Mouse (Mus musculus): Measurements from ENCODE around the gene Elf1. TPM values are rescaled to one million over a fixed set of nuclear protein-coding genes. Genes with fewer than 3 reads are reported as not detected.
A peak's percentile ranks its signal among the peaks of the same experiment; 100 is the strongest.

Elf1 gene
- polyA plus RNA-seq, 1 experiment from 2014 or later, result 4.1 TPM

DNA sequence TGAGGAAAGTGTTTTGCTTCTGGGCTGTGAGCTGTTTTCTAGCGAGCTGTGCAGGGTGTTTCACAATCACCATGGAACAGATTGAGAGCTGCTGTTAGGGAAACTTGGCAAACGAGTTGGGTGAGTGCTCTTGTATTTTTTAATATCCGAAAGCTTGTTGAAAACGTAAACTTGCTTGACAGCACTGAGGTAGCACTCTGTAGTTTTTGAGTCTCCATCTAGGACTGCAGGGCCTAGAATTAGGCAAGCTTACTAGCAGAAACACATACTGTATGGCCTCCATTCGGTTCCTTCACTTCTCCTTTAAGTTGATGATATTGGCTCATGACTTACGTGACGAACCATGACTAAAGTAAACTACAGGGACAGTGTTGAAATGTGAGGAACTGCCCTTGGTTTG is 68.3 kb downstream of the Elf1 start:
- WGBS, result 90% methylated on average over 7 of the region's 7 CpGs
- Histone ChIP-seq H3K4me3 (replicated peaks) (no peak overlapping the region), H3K27me3 (no peaks in the 10 kb centered on the region), H3K4me1 (replicated peaks) (no peaks in the 10 kb centered on the region), H3K9me3 (no peaks in the 10 kb centered on the region), H3K27ac (no peak overlapping the region), H3K9ac (replicated peaks) (no peak overlapping the region), H3K4me2 (replicated peaks) (no peak overlapping the region), H3K36me3 (no peaks in the 10 kb centered on the region)
- no peak for ATAC-seq

DNA sequence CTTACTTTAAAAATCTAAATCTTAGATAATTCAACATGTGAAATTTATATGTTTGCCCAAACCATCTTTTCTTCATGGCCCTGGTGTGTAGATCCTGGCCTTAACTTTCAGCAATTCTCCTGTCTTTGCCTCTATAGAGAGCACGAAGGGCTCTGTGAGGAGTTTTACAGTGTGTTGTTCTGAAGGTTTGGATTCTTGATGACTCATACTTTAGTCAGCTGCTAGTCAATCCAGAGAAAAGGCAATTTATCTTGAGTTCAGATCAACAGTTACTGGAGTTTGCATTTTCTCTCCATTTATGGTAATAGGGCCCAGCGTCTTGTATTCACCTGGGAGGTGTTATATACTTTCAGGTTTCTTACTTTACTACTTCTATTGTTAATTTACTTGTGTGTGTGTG is 70.9 kb downstream of the Elf1 start:
- no peak for ATAC-seq
- Histone ChIP-seq H3K27me3 (no peaks in the 10 kb centered on the region), H3K4me2 (replicated peaks) (no peak overlapping the region), H3K4me3 (replicated peaks) (no peak overlapping the region), H3K9me3 (no peaks in the 10 kb centered on the region), H3K9ac (replicated peaks) (no peak overlapping the region), H3K36me3 (no peaks in the 10 kb centered on the region), H3K27ac (no peak overlapping the region), H3K4me1 (replicated peaks) (no peaks in the 10 kb centered on the region)
- WGBS, result 94% methylated on average over 2 of the region's 2 CpGs

DNA sequence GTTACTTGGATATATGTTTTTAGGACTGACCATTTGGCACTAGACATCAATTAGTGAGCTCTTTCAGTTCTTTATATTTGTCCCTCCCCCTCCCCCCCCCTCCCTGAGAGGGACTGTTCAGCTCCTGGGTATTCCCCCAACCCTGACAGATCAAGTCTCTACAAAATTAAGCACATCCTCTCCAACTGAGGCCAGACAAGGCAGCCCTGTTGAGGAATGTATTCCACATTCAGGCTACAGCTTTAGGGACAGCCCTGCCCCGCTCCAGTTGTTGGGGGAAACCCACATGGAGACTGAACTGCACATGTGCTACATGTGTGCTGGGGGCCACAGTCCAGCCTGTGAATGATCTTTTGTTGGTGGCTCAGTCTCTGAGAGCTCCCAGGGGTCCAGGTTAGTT is 71.9 kb downstream of the Elf1 start:
- Histone ChIP-seq H3K27ac (no peak overlapping the region), H3K4me1 (replicated peaks) (no peaks in the 10 kb centered on the region), H3K4me3 (replicated peaks) (no peak overlapping the region), H3K9ac (replicated peaks) (no peak overlapping the region), H3K9me3 (no peaks in the 10 kb centered on the region), H3K27me3 (no peaks in the 10 kb centered on the region), H3K4me2 (replicated peaks) (no peak overlapping the region), H3K36me3 (no peaks in the 10 kb centered on the region)
- ATAC-seq, result no peak
- 100% methylated on average over 1 of the region's 1 CpGs for WGBS

DNA sequence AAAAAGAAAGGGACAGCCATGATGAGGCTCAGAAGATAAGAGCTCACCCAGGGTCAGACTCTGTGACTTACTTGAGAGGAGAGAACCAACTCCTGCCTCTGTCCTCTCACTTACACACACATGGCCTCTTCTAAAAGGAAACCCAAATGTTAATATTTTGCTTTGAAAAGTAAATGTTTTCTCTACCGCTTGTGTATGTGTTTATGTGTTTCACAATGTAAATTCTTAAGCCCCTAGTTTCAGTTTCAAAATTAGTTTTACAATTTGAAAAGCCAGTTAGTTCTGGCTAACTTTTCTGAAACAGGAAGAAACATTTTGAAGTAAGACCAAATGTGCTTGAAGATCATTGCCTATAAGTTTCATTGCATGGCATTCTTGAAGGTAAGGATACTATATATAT is 76.8 kb downstream of the Elf1 start:
- Histone ChIP-seq H3K9ac (replicated peaks) (no peak overlapping the region), H3K27ac (no peak overlapping the region), H3K4me2 (replicated peaks) (no peak overlapping the region), H3K4me1 (replicated peaks) (no peaks in the 10 kb centered on the region), H3K36me3 (0 out of 2 replicates have a peak, but pooled peaks cover 2% of the 10 kb centered on the region), H3K4me3 (replicated peaks) (no peak overlapping the region), H3K27me3 (no peaks in the 10 kb centered on the region), H3K9me3 (no peaks in the 10 kb centered on the region)
- no peak for ATAC-seq
- WGBS, result 90% methylated on average over 1 of the region's 1 CpGs

DNA sequence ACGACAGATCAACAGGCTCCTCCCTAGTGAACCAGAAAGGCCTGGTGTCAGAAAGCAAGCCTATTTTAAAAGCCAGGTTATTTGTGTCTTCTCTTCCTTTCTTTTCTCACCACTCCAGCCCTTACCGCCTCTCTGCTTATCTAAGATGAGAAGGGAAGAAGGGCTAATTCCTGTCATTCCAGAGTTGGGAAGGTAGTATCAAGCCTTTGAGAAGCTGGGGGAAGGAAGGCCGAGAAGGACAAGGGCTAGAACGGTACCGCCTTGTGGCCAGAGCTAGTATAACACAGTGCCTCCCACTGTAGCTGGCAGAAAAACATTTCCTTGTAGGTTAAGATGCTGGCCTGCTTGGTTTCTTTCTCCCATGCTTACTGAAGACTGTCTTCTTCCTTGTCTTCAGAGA is 81.8 kb downstream of the Elf1 start:
- no peak overlapping the region for H3K4me2 ChIP-seq (replicated peaks)
- no peaks in the 10 kb centered on the region for H3K4me1 ChIP-seq (replicated peaks)
- no peaks in the 10 kb centered on the region for H3K27me3 ChIP-seq
- no peaks in the 10 kb centered on the region for H3K9me3 ChIP-seq
- no peak for ATAC-seq
- H3K27ac ChIP-seq, result no peak overlapping the region
- 0 out of 2 replicates have a peak, but pooled peaks cover 2% of the 10 kb centered on the region for H3K36me3 ChIP-seq
- no peak overlapping the region for H3K4me3 ChIP-seq (replicated peaks)
- 20% methylated on average over 5 of the region's 5 CpGs for WGBS
- no peak overlapping the region for H3K9ac ChIP-seq (replicated peaks)

DNA sequence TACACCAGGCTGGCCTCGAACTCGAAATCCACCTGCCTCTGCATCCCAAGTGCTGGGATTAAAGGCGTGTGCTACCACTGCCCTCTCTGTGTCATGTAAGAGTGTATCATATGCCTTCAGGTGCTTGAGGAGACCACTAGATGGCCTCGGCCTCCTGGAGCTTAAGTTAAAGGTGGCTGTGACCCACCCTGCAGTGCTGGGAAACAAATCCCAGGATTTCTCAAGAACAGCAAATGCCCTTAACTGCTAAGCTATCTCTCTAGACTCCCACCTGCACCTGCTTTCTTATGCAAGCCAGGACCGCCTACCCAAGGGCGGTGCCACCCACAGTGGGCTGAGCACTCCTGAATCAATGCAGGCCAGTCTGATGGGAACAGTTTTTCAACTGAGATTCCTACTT is 83.8 kb downstream of the Elf1 start:
- no peak overlapping the region for H3K27ac ChIP-seq
- H3K9ac ChIP-seq (replicated peaks), result no peak overlapping the region
- no peaks in the 10 kb centered on the region for H3K4me1 ChIP-seq (replicated peaks)
- H3K27me3 ChIP-seq, result no peaks in the 10 kb centered on the region
- no peak overlapping the region for H3K4me2 ChIP-seq (replicated peaks)
- ATAC-seq, result no peak
- H3K4me3 ChIP-seq (replicated peaks), result no peak overlapping the region
- no peaks in the 10 kb centered on the region for H3K9me3 ChIP-seq
- 70% methylated on average over 6 of the region's 6 CpGs for whole genome bisulfite sequencing
- 0 out of 2 replicates have a peak, but pooled peaks cover 2% of the 10 kb centered on the region for H3K36me3 ChIP-seq

GRCm38 (mm10) chr14:79573482-79574191 is 92.6 kb downstream of the Elf1 start:
- Histone ChIP-seq H3K27ac (no peak overlapping the region), H3K27me3 (no peaks in the 10 kb centered on the region), H3K4me1 (replicated peaks) (no peaks in the 10 kb centered on the region), H3K9me3 (no peaks in the 10 kb centered on the region), H3K4me3 (replicated peaks) (no peak overlapping the region), H3K4me2 (replicated peaks) (no peak overlapping the region), H3K36me3 (peaks cover 10% of the 10 kb centered on the region; the same call in 1 of the 2 replicates), H3K9ac (replicated peaks) (no peak overlapping the region)
- no peak for ATAC-seq
- WGBS, result 92% methylated on average over 13 of the region's 13 CpGs

DNA sequence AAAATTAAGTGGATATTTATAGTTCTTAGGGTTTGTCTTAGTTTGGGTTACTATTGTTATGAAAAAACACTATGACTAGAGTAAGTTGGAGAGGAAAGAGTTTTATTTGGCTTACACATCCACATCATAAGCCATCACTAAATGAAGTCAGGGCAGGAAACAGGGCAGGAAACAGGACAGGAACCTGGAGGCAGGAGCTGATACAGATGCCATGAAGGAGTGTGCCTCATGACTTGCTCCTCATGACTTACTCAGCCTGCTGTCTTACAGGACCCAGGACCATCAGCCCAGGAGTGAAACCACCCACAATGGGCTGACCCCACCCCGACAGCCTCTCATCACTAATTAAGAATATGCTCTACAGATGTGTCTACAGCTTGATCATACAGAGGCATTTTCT is 93.4 kb downstream of the Elf1 start:
- no peaks in the 10 kb centered on the region for H3K9me3 ChIP-seq
- H3K27ac ChIP-seq, result no peak overlapping the region
- peaks cover 10% of the 10 kb centered on the region; the same call in 1 of the 2 replicates for H3K36me3 ChIP-seq
- H3K4me1 ChIP-seq (replicated peaks), result no peaks in the 10 kb centered on the region
- H3K9ac ChIP-seq (replicated peaks), result no peak overlapping the region
- H3K4me2 ChIP-seq (replicated peaks), result no peak overlapping the region
- no peak overlapping the region for H3K4me3 ChIP-seq (replicated peaks)
- no peak for ATAC-seq
- no peaks in the 10 kb centered on the region for H3K27me3 ChIP-seq
- WGBS, result 100% methylated on average over 1 of the region's 1 CpGs

DNA sequence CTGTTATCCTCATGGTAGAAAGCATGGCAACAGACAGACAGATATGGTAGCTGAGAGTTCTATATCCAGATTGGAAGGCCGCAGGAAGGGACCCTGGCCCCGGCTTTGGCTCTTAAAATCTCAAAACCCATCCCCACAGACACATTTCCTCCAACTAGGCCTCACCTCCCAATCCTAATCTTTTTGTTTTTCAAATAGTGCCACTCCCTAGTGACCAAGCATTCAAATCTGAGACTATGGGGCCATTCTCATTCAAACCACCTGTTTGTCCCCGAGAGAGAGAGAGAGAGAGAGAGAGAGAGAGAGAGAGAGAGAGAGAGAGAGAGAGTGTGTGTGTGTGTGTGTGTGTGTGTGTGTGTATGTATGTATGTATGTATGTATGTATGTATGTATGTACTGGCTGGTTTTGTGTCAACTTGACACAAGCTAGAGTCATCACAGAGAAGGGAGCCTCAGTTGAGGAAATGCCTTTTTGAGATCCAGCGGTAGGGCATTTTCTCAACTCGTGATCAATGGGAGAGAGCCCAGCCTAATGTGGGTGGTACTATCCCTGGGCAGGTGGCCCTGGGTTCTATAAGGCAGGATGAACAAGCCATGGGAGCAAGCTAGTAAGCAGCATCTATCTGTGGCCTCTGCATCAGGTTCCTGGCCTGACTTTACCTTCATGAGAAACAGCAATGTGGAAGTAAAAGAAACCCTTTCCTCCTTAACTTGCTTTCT is 102.7 kb downstream of the Elf1 start:
- no peaks in the 10 kb centered on the region for H3K27me3 ChIP-seq
- no peak overlapping the region for H3K4me3 ChIP-seq (replicated peaks)
- H3K9me3 ChIP-seq, result no peaks in the 10 kb centered on the region
- peaks cover 4% of the 10 kb centered on the region; the same call in 1 of the 2 replicates for H3K36me3 ChIP-seq
- H3K27ac ChIP-seq, result no peak overlapping the region
- 78% methylated on average over 5 of the region's 5 CpGs for WGBS
- no peak overlapping the region for H3K9ac ChIP-seq (replicated peaks)
- peaks cover 13% of the 10 kb centered on the region for H3K4me1 ChIP-seq (replicated peaks)
- ATAC-seq, result no peak
- no peak overlapping the region for H3K4me2 ChIP-seq (replicated peaks)

DNA sequence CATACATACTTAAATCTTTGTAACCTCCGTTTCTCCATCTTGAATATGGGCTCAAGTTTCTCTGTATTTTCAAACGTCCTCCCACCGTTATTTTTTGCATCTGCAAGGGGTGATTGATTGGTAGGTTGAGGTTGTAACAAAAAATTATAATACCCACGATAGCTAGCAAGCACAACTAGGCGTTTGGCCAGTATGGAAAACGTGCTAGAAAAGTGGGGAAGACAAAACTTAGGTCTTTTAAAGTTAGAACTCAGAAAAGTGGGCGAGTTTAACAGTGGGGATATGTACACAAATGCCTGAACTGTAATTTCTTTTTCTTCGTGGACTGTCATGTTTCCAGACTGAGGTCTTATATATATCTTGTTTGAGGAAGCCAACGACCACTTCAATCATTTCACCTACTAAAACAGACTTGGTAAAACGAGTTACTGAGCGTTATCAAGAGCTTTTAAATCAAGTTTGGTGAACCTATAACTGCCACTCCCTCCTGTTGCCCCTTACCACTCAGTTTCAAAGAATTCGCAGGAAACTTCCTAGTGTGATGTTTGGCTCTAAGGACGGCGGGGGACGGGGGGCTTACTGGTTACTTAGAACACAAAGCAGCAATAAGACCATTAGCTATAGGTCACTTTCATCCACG is 105.6 kb downstream of the Elf1 start:
- H3K4me2 ChIP-seq (replicated peaks), result peak overlapping the region; percentile 64
- H3K4me1 ChIP-seq (replicated peaks), result peaks cover 28% of the 10 kb centered on the region
- H3K36me3 ChIP-seq, result 0 out of 2 replicates have a peak, but pooled peaks cover 5% of the 10 kb centered on the region
- 34% methylated on average over 16 of the region's 16 CpGs for WGBS
- no peak for ATAC-seq
- H3K9ac ChIP-seq (replicated peaks), result peak overlapping the region; percentile 59
- peak overlapping the region; percentile 95 for H3K27ac ChIP-seq
- H3K27me3 ChIP-seq, result no peaks in the 10 kb centered on the region
- H3K4me3 ChIP-seq (replicated peaks), result peak overlapping the region; percentile 69
- no peaks in the 10 kb centered on the region for H3K9me3 ChIP-seq

GRCm38 (mm10) chr14:79587139-79587851 is 106.3 kb downstream of the Elf1 start, which contains the start of gene Sugt1:
Gene Sugt1 (plus strand): TSS chr14:79587691.
- Histone ChIP-seq H3K27me3 (no peaks in the 10 kb centered on the region), H3K4me2 (replicated peaks) (peak within 1 kb of the TSS; percentile 88), H3K27ac (peak within 1 kb of the TSS; percentile 95), H3K4me3 (replicated peaks) (peak within 1 kb of the TSS; percentile 69), H3K9me3 (no peaks in the 10 kb centered on the region), H3K36me3 (0 out of 2 replicates have a peak, but pooled peaks cover 6% of the 10 kb centered on the region), H3K4me1 (replicated peaks) (peaks cover 28% of the 10 kb centered on the region), H3K9ac (replicated peaks) (peak within 1 kb of the TSS; percentile 80)
- under 1% methylated on average over 60 of the region's 60 CpGs for whole genome bisulfite sequencing
- ATAC-seq, result peak; percentile 98
